Mouse (Mus musculus): Measurements from ENCODE around the gene Wdr35. TPM values are rescaled to one million over a fixed set of nuclear protein-coding genes. Genes with fewer than 3 reads are reported as not detected.

Wdr35 gene
- total and polyA plus RNA-seq, 3 experiments, result 5.9 to 8.8 (median 7.4) TPM

- Histone ChIP-seq H3K4me1 (ENCODE audit: control insufficient read depth in 1 of 2, insufficient read depth in 2 of 2) (peaks cover 3 to 23% of the 10 kb centered on the region in 2 experiments; a peak in 3 of 4 replicates), H3K9me3 (replicated peaks; ENCODE audit: low read length) (no peaks in the 10 kb centered on the region), H3K36me3 (replicated peaks in 1 of 2; ENCODE audit: control insufficient read depth in 1 of 2, insufficient read depth in 1 of 2, low read length in 1 of 2) (peaks cover 0 to 12% of the 10 kb centered on the region in 2 experiments), H3K4me3 (replicated peaks in 1 of 3; ENCODE audit: low read depth in 2 of 3, low read length in 2 of 3, poor library complexity in 1 of 3) (no peak overlapping the region), H3K4me2 (ENCODE audit: insufficient read depth, low read depth, poor library complexity, severe bottlenecking) (no peak overlapping the region), H3K9ac (ENCODE audit: insufficient read depth, low read depth) (no peak overlapping the region), H3K27me3 (replicated peaks) (no peaks in the 10 kb centered on the region), H3K79me2 (replicated peaks; ENCODE audit: control insufficient read depth, extremely low read depth, insufficient read depth, poor library complexity, severe bottlenecking) (no peaks in the 10 kb centered on the region), H3K27ac (ENCODE audit: insufficient read depth, low read depth) (no peak overlapping the region)
- dilution Hi-C loops (cut with MboI; ENCODE audit: extremely low pct_ligation_motif_present, extremely low pct_unique_long_range_greater_than_20kb, low sequenced_read_pairs), result no loop called here
- TF ChIP-seq CTCF (conservative IDR thresholded peaks at IDR 0.05 in 1 of 2, IDR thresholded peaks at IDR 0.05 in 1 of 2; ENCODE audit: low read depth in 2 of 2, low read length in 2 of 2), result no peak
- TF ChIP-seq MYC (IDR thresholded peaks at IDR 0.05; ENCODE audit: low read depth, low read length), result no peak
- no peak for TF ChIP-seq ZC3H11A (IDR thresholded peaks at IDR 0.05; ENCODE audit: low read depth, low read length)
- in situ Hi-C loops (cut with MboI; ENCODE audit: low pct_ligation_motif_present, low pct_unique_long_range_greater_than_20kb, low sequenced_read_pairs), result no loop called here
- DNase-seq (ENCODE audit: extremely low read depth), result no peak
Observed at GRCm38 (mm10) chr12:8993231-8993630, 19.5 kb downstream of the Wdr35 start.

- no peak for TF ChIP-seq CHD2 (IDR thresholded peaks at IDR 0.05; ENCODE audit: low read length)
- no peak for TF ChIP-seq ZKSCAN1 (IDR thresholded peaks at IDR 0.05; ENCODE audit: borderline replicate concordance, low read depth, low read length)
- no peak for TF ChIP-seq USF1 (IDR thresholded peaks at IDR 0.05; ENCODE audit: low read depth, low read length)
- no peak for TF ChIP-seq POLR2AphosphoS2 (IDR thresholded peaks at IDR 0.05; ENCODE audit: low read depth, low read length)
- peak; percentile 53 for TF ChIP-seq EP300 (IDR thresholded peaks at IDR 0.05; ENCODE audit: low read length)
- peak; percentile 38; the same call in 1 of the 2 replicates for TF ChIP-seq ETS1 (conservative IDR thresholded peaks at IDR 0.05; ENCODE audit: low read depth, low read length)
- 0 out of 2 replicates have a peak, but pooled peaks have one; percentile 12 for TF ChIP-seq MAFK (IDR thresholded peaks at IDR 0.05; ENCODE audit: insufficient replicate concordance, low read length)
- no peak for TF ChIP-seq CHD1 (IDR thresholded peaks at IDR 0.05; ENCODE audit: low read depth, low read length)
- TF ChIP-seq RCOR1 (conservative IDR thresholded peaks at IDR 0.05; ENCODE audit: low read depth, low read length), result no peak
- no peak for TF ChIP-seq POLR2A (IDR thresholded peaks at IDR 0.05; ENCODE audit: low read depth, low read length)
- TF ChIP-seq MEF2A (IDR thresholded peaks at IDR 0.05; ENCODE audit: borderline replicate concordance, low read depth, low read length), result no peak
- TF ChIP-seq MAX (IDR thresholded peaks at IDR 0.05; ENCODE audit: low read length), result no peak
- no peaks in the 10 kb centered on the region for H3K9me3 ChIP-seq (replicated peaks; ENCODE audit: low read length)
- H3K4me2 ChIP-seq (ENCODE audit: insufficient read depth, low read depth, poor library complexity, severe bottlenecking), result no peak overlapping the region
- H3K36me3 ChIP-seq (replicated peaks in 1 of 2; ENCODE audit: control insufficient read depth in 1 of 2, insufficient read depth in 1 of 2, low read length in 1 of 2), result peaks cover 0 to 2% of the 10 kb centered on the region in 2 experiments
- DNase-seq (ENCODE audit: extremely low read depth), result peak; percentile 66
- dilution Hi-C loops (cut with MboI; ENCODE audit: extremely low pct_ligation_motif_present, extremely low pct_unique_long_range_greater_than_20kb, low sequenced_read_pairs), result no loop called here
- H3K27me3 ChIP-seq (replicated peaks), result no peaks in the 10 kb centered on the region
- no peak overlapping the region for H3K4me3 ChIP-seq (replicated peaks in 1 of 3; ENCODE audit: low read depth in 2 of 3, low read length in 2 of 3, poor library complexity in 1 of 3)
- H3K9ac ChIP-seq (ENCODE audit: insufficient read depth, low read depth), result no peak overlapping the region
- H3K27ac ChIP-seq (ENCODE audit: insufficient read depth, low read depth), result no peak overlapping the region
- H3K4me1 ChIP-seq (ENCODE audit: control insufficient read depth in 1 of 2, insufficient read depth in 2 of 2), result peaks cover under 1 to 18% of the 10 kb centered on the region in 2 experiments; a peak in 3 of 4 replicates
- in situ Hi-C loops (cut with MboI; ENCODE audit: low pct_ligation_motif_present, low pct_unique_long_range_greater_than_20kb, low sequenced_read_pairs), result no loop called here
- H3K79me2 ChIP-seq (replicated peaks; ENCODE audit: control insufficient read depth, extremely low read depth, insufficient read depth, poor library complexity, severe bottlenecking), result no peaks in the 10 kb centered on the region
Observed at GRCm38 (mm10) chr12:8998318-8998717, 24.6 kb downstream of the Wdr35 start.

Data from CH12.LX (cell line).